Mouse (Mus musculus): ENCODE data around the gene Prss33. TPM values are rescaled to one million over a fixed set of nuclear protein-coding genes. Genes with fewer than 3 reads are reported as not detected.

Gene Prss33
- polyA plus RNA-seq, 1 experiment from 2014 or later = not detected

- CTCF ChIA-PET = interaction anchor here (0.7 to 3.3 kb wide), 16 partner anchors 15 to 134 kb away, joined by 3 to 23 read pairs (median 4); partner anchors contain the start of genes Prss32 and Prss41
- peak; percentile 51 for ATAC-seq
- in situ Hi-C loops (cut with MboI; ENCODE audit: low pct_unique_long_range_greater_than_20kb) = no loop called here
- POLR2A ChIA-PET = interaction anchor here (0.9 to 1.7 kb wide), 3 partner anchors 10 to 22 kb away, joined by 3 to 5 read pairs (median 3); no protein-coding TSS in a partner anchor
- no peak for DNase-seq (ENCODE audit: low read depth, low spot score)
- H3K27me3 ChIP-seq = no peaks in the 10 kb centered on the region
- TF ChIP-seq CTCF (IDR thresholded peaks at IDR 0.05) = no peak
Observed at GRCm38 (mm10) chr17:23828271-23829001, 7.4 kb downstream of the Prss33 start.

GRCm38 (mm10) chr17:23825591-23825990 is 10.3 kb downstream of the Prss33 start:
- no peak for ATAC-seq
- CTCF ChIA-PET = interaction anchor here (1.2 to 2.0 kb wide), 3 partner anchors 9 to 53 kb away, joined by 3 to 6 read pairs (median 3); no protein-coding TSS in a partner anchor
- POLR2A ChIA-PET = no interaction called here
- TF ChIP-seq CTCF (IDR thresholded peaks at IDR 0.05) = no peak
- in situ Hi-C loops (cut with MboI; ENCODE audit: low pct_unique_long_range_greater_than_20kb) = no loop called here
- DNase-seq (ENCODE audit: low read depth, low spot score) = no peak
- no peaks in the 10 kb centered on the region for H3K27me3 ChIP-seq

- in situ Hi-C loops (cut with MboI; ENCODE audit: low pct_unique_long_range_greater_than_20kb) = no loop called here
- H3K27me3 ChIP-seq = no peaks in the 10 kb centered on the region
- CTCF ChIA-PET = interaction anchor here (2.0 kb wide), 1 partner anchor 12 kb away, joined by 6 read pairs; no protein-coding TSS in a partner anchor
- POLR2A ChIA-PET = no interaction called here
- DNase-seq (ENCODE audit: low read depth, low spot score) (no peak), ATAC-seq (no peak)
- TF ChIP-seq CTCF (IDR thresholded peaks at IDR 0.05) = no peak
Observed at GRCm38 (mm10) chr17:23823614-23824013, 12.2 kb downstream of the Prss33 start.

GRCm38 (mm10) chr17:23823018-23823417 is 12.8 kb downstream of the Prss33 start:
- no peak for DNase-seq (ENCODE audit: low read depth, low spot score)
- no peaks in the 10 kb centered on the region for H3K27me3 ChIP-seq
- ChIA-PET CTCF (no interaction called here), POLR2A (no interaction called here)
- TF ChIP-seq CTCF (IDR thresholded peaks at IDR 0.05) = no peak
- in situ Hi-C loops (cut with MboI; ENCODE audit: low pct_unique_long_range_greater_than_20kb) = no loop called here
- ATAC-seq = no peak

GRCm38 (mm10) chr17:23822094-23822493 is 13.8 kb downstream of the Prss33 start:
- in situ Hi-C loops (cut with MboI; ENCODE audit: low pct_unique_long_range_greater_than_20kb) = no loop called here
- ATAC-seq (no peak), DNase-seq (ENCODE audit: low read depth, low spot score) (no peak)
- CTCF ChIA-PET = no interaction called here
- POLR2A ChIA-PET = no interaction called here
- H3K27me3 ChIP-seq = no peaks in the 10 kb centered on the region
- TF ChIP-seq CTCF (IDR thresholded peaks at IDR 0.05) = no peak

GRCm38 (mm10) chr17:23820731-23821130 is 15.1 kb downstream of the Prss33 start:
- ChIA-PET POLR2A (interaction anchor here (0.9 kb wide), 1 partner anchor 9 kb away, joined by 3 read pairs; no protein-coding TSS in a partner anchor), CTCF (interaction anchor here (1.6 kb wide), 1 partner anchor 13 kb away, joined by 3 read pairs; no protein-coding TSS in a partner anchor)
- no peak for TF ChIP-seq CTCF (IDR thresholded peaks at IDR 0.05)
- in situ Hi-C loops (cut with MboI; ENCODE audit: low pct_unique_long_range_greater_than_20kb) = no loop called here
- no peak for DNase-seq (ENCODE audit: low read depth, low spot score)
- no peak for ATAC-seq
- no peaks in the 10 kb centered on the region for H3K27me3 ChIP-seq

GRCm38 (mm10) chr17:23819235-23819634 is 16.6 kb downstream of the Prss33 start:
- POLR2A ChIA-PET = no interaction called here
- no peaks in the 10 kb centered on the region for H3K27me3 ChIP-seq
- no peak for TF ChIP-seq CTCF (IDR thresholded peaks at IDR 0.05)
- CTCF ChIA-PET = no interaction called here
- ATAC-seq (no peak), DNase-seq (ENCODE audit: low read depth, low spot score) (no peak)
- in situ Hi-C loops (cut with MboI; ENCODE audit: low pct_unique_long_range_greater_than_20kb) = no loop called here

- CTCF ChIA-PET = no interaction called here
- no peaks in the 10 kb centered on the region for H3K27me3 ChIP-seq
- no peak for ATAC-seq
- POLR2A ChIA-PET = no interaction called here
- TF ChIP-seq CTCF (IDR thresholded peaks at IDR 0.05) = no peak
- in situ Hi-C loops (cut with MboI; ENCODE audit: low pct_unique_long_range_greater_than_20kb) = no loop called here
- DNase-seq (ENCODE audit: low read depth, low spot score) = no peak
Observed at GRCm38 (mm10) chr17:23818579-23818978, 17.3 kb downstream of the Prss33 start.

- no peak for TF ChIP-seq CTCF (IDR thresholded peaks at IDR 0.05)
- no peak for ATAC-seq
- no peaks in the 10 kb centered on the region for H3K27me3 ChIP-seq
- no peak for DNase-seq (ENCODE audit: low read depth, low spot score)
- in situ Hi-C loops (cut with MboI; ENCODE audit: low pct_unique_long_range_greater_than_20kb) = no loop called here
- ChIA-PET CTCF (no interaction called here), POLR2A (interaction anchor here (1.5 kb wide), 1 partner anchor 11 kb away, joined by 3 read pairs; no protein-coding TSS in a partner anchor)
Observed at GRCm38 (mm10) chr17:23815641-23816040, 20.2 kb downstream of the Prss33 start.

- TF ChIP-seq CTCF (IDR thresholded peaks at IDR 0.05) = no peak
- in situ Hi-C loops (cut with MboI; ENCODE audit: low pct_unique_long_range_greater_than_20kb) = no loop called here
- H3K27me3 ChIP-seq = no peaks in the 10 kb centered on the region
- ChIA-PET POLR2A (no interaction called here), CTCF (interaction anchor here (1.1 to 1.7 kb wide), 3 partner anchors 13 to 59 kb away, joined by 3 to 5 read pairs (median 5); no protein-coding TSS in a partner anchor)
- no peak for DNase-seq (ENCODE audit: low read depth, low spot score)
- ATAC-seq = no peak
Observed at GRCm38 (mm10) chr17:23807918-23808317, 27.9 kb downstream of the Prss33 start.

- H3K27me3 ChIP-seq = no peaks in the 10 kb centered on the region
- ATAC-seq = no peak
- ChIA-PET POLR2A (no interaction called here), CTCF (interaction anchor here (0.6 to 1.7 kb wide), 6 partner anchors 14 to 58 kb away, joined by 3 to 6 read pairs (median 3); partner anchors contain the start of gene Srrm2)
- TF ChIP-seq CTCF (IDR thresholded peaks at IDR 0.05) = peak; percentile 86
- in situ Hi-C loops (cut with MboI; ENCODE audit: low pct_unique_long_range_greater_than_20kb) = no loop called here
- DNase-seq (ENCODE audit: low read depth, low spot score) = no peak
Observed at GRCm38 (mm10) chr17:23806867-23807266, 29.0 kb downstream of the Prss33 start.
